Mouse (Mus musculus) kidney, adult 11 months (tissue): ENCODE measurements around the gene Zfp526.

ENCODE experiments used
- DNase-seq: peaks from one replicate; pipeline ENCODE4 v3.0.0; 2022

The Zfp526 gene

GRCm38 (mm10) chr7:25210482-25210881, 10.7 kb upstream of the Zfp526 start:
- DNase-seq = no peak

- DNase-seq = no peak
Observed at GRCm38 (mm10) chr7:25213099-25213498, 8.1 kb upstream of the Zfp526 start.

GRCm38 (mm10) chr7:25214172-25214571, 7.1 kb upstream of the Zfp526 start:
- no peak for DNase-seq

GRCm38 (mm10) chr7:25217653-25218395, 3.4 kb upstream of the Zfp526 start:
- peak; percentile 64 for DNase-seq

DNA sequence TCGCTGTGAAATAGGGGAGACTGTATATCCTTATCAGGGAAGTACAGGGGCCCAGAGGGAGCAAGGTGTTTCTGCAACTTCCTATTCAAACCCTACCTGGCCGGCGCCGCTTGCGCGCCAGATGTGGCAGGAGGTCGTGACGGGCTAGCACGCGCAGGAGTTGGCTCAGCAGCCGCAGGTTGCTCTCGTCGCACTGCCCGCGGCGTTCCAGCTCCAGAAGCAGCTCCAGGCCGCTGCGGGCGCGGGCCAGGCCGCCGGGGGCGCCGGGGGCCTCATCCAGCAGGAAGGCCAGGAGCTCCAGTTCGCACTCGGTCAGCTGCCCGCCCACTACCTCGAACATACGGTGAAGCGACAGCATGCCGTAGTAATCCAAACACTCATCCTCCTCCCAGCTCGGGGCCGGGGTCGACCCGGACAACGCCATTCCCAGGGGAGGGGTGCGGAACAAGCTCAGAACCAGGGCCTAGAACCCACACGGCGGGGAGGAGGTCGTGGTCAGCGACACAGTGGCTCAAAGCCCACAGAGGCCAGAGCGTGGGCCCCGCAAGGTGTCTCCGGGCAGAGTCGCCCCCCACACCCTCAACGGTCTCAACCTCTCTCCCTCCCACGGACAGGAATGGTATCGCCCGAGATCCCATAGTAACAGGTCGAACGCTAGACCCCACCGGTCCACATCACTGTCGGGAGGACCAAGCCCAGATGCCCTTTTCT, 2.4 kb upstream of the Zfp526 start:
- DNase-seq = peak; percentile 53

DNA sequence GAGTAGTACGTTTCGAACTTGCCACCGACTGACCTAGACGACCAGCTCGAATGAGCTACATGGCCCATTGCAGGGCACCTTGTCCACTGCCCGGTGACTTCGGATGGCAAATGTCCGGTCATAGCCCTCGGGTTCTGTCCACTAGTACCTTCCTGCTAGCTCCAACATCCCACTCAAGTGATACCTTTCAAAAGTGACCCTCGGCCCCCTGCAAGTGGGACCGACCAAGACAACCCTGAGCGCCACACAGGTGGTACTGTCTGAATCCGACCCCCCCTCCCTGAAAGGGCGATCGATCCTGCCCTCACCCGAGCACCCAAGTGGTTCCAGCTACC, 1.8 kb upstream of the Zfp526 start:
- DNase-seq = no peak

GRCm38 (mm10) chr7:25219756-25220456, 1.3 kb upstream of the Zfp526 start:
- peak; percentile 97 for DNase-seq

GRCm38 (mm10) chr7:25220457-25221101, 646 bp upstream of the Zfp526 start, which contains the start of gene Dedd2:
Dedd2 (minus strand) TSS chr7:25220615.
- DNase-seq = peak; percentile 85

GRCm38 (mm10) chr7:25222275-25222967, 1.2 kb downstream of the Zfp526 start:
- no peak for DNase-seq

DNA sequence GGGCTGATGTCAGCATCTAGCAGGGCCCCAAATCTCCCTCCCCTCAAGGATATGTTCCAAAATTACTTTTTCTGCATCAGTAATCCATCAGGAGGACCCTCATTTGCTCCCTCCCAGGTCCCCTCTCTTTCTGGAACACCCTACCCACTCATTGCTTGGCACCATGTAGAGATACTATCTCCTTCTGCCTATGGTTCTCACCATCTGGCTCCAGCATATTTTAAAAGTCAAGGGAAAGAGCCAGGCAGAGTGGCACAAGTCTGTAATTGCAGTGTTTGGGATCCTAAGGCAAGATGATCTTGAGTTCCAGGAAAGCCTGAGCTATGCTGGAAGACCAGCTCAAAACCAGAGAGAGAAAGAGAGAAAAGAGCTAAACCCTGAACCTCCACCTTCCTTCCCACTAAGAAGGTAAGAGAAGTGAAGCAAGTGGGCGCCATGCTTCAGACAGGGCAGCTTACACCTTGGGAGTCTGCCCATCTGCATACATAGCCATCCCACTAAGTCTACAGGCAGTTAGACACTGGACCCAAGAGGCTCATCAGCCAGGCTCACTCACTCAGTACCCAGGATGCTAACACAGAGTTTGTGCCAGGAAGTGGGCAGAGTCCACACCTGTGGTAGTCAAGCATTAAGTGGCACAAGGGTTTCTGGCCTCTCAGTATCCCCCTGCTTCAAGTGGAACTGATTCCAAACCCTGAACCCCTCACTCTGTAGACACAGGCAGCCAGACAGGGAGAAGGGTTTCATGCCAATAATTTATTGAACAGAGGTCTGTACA, 6.5 kb downstream of the Zfp526 start:
- DNase-seq = peak; percentile 79

DNA sequence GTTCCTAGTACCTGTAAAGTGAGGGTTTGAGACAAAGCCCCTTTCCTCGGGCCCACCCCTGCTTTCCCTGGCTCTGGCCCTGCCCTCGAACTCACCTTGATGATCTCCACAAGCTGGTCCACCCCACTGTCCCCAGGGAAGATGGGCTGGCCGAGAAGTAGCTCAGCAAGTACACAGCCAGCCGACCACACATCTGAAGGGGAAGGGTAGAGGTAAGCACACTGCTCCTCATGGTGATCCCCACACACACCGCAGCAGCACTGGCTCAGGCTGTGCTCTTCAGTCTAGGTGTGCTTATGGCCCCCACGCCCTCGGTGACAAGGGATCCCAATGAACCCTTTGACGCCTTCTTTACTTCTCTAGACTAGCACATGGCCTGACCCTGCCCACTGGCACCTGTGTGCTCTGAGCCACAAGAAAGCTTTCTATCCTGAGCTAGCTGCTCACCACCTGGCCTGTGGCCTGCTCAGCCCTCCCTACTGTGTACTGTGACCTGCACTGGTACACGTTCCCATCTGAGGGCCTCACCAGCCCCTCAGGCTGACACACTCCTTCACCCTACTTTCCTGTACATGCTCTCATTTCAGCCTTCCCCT, 9.6 kb downstream of the Zfp526 start:
- DNase-seq = no peak

DNA sequence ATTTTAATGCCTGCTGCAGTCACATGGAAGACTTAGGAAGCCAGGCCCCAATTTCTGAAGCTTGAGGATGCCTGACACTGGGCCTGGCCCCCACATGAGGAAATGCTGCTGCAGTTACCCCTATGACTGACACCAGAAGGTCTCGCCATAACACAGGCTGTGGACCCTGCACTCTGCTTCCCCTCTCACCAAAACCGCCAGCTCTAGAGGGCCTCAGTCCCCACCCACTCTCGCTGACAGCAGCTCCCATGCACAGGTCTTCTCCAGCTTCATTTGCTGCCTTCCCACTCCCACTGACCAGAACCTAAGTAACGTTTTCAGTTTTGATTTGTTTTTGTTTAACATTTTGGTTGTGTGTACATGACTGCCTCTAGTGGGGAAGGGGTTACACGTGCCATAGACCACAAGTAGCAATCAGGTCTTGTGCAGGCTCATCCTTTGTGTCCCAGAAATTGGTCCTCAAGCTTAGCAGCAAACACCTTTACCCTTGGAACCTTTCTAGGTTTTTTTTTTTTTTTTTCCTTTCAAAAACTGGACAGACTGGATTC, 10.9 kb downstream of the Zfp526 start:
- no peak for DNase-seq

- peak; percentile 4 for DNase-seq
Observed at GRCm38 (mm10) chr7:25233061-25233460, 11.8 kb downstream of the Zfp526 start.

GRCm38 (mm10) chr7:25235526-25235925, 14.3 kb downstream of the Zfp526 start:
- DNase-seq = peak; percentile 11

- peak; percentile 98 for DNase-seq
Observed at GRCm38 (mm10) chr7:25237249-25238014, 16.2 kb downstream of the Zfp526 start, which contains the start of gene Gsk3a. Gsk3a (minus strand) TSS chr7:25237851.

- peak; percentile 97 for DNase-seq
Observed at GRCm38 (mm10) chr7:25238015-25238706, 16.9 kb downstream of the Zfp526 start.

DNA sequence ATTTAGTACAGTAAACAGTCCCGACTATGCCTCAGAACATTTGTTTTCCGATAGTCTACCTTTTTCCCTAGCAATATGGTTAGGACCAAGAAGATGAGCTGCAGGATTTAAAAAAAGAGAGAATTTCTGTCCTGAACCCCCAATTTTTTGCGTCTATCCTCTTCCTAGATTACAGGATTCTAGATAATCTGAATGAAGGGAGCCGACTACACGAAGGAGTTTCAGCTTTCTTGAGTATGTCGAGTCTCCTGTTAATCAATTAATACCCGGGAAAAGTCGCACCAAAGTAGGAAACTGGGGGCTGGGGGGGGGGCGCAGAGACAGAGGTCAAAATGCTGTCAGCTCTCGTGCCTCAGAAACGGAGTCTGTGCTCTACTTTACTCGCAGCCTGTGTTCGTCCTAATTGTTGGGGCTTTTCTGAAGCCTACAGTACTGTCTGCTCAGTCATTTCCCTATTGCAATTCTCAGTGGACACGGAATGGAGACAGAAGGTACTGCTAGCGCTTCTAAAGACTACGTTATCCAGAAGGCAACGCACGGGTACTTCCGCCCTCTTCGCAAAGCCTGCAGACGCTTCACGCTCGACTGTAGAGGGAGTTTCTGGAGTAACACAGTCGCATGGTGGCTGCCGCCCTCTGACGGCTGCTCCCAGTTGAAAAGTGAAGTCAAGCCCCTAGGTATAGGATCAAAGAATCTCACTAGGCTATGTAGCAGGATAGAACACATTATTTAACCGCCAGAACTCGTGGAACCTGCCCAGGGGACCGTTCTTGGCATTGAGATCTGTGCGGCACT, 17.8 kb downstream of the Zfp526 start:
- DNase-seq = peak; percentile 91

- peak; percentile 21 for DNase-seq
Observed at GRCm38 (mm10) chr7:25240631-25241030, 19.4 kb downstream of the Zfp526 start.

DNA sequence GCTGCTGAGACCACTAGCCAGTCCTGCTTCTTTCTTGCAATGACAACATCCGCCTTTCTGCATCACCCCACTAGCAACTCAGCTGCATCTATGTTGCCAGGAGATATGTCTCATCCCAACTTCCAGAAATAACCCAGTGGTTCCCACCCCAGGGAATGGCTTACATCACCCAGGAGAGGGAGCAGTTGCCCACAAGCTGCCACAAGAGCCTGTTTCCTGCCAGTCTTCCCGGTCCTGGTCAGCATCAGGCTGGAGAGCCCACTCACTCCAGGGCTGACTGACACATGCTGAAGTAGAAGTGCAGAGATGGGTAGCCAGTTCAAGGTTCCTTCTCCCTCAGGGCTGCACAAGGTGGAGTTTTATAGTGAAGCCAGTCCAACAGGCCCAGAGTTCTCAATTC, 19.8 kb downstream of the Zfp526 start:
- peak; percentile 61 for DNase-seq
